Mouse (Mus musculus): ENCODE data around the gene Rbm7. TPM values are rescaled to one million over a fixed set of nuclear protein-coding genes. Genes with fewer than 3 reads are reported as not detected.
A peak's percentile ranks its signal among the peaks of the same experiment; 100 is the strongest.
"Not testable (repeated sequence)": the region's sequence is repeated elsewhere in the genome, so short reads cannot be mapped to it uniquely, and the experiment has no call there.

Gene Rbm7
- total RNA-seq (2021) (10 to 100 TPM; 20.6 to 21.3 TPM), polyA plus RNA-seq (2012; rRNA removed) (10.6 and 21.6 TPM in 2 replicates)
- long read RNA-seq, transcript Rbm7-201 (5 exons, 1,773 nt): major isoform, 17 of 23 reads
- long read RNA-seq, partial matches to known transcripts: 1 of 23 reads
- long read RNA-seq, other reads (novel, unspliced or antisense): 2 of 23 reads

- TF ChIP-seq POLR2A (IDR thresholded peaks at IDR 0.05; ENCODE audit: insufficient read depth, low read depth, low read length) (no peak; the same call in none of the 2 replicates), EP300 (IDR thresholded peaks at IDR 0.05; ENCODE audit: insufficient read depth, low read depth, low read length) (peak; percentile 71), CTCF (IDR thresholded peaks at IDR 0.05) (no peak)
- Histone ChIP-seq H3K9ac (ENCODE audit: low read depth, low read length) (peak within 1 kb of the TSS; percentile 97), H3K4me1 (ENCODE audit: control insufficient read depth, insufficient read depth, low read length) (peaks cover 3% of the 10 kb centered on the region), H3K27ac (peak within 1 kb of the TSS; percentile 94), H3K27me3 (ENCODE audit: control insufficient read depth, insufficient read depth, low read length) (no peaks in the 10 kb centered on the region), H3K79me2 (replicated peaks; ENCODE audit: control insufficient read depth, insufficient read depth, low read length) (no peaks in the 10 kb centered on the region), H3K4me3 (peak within 1 kb of the TSS; percentile 98), H3K36me3 (ENCODE audit: control insufficient read depth, insufficient read depth, low read length) (peaks cover 21% of the 10 kb centered on the region)
- DNase-seq: peak; percentile 96
- WGBS: under 1% methylated on average over 72 of the region's 72 CpGs
- intact Hi-C loops (cut with DNase I): loop anchor here (1.0 kb wide), 1 partner anchor 15 kb away; the partner anchor contains the start of gene Rexo2
Measured at GRCm38 (mm10) chr9:48494817-48495547, at the start of gene Rbm7, which contains the start of gene Gm5617. Gene Rbm7, minus strand, starts transcription at chr9:48495299. Gene Gm5617, plus strand, starts transcription at chr9:48495442.

GRCm38 (mm10) chr9:48538688-48539087 lies 43.6 kb upstream of the Rbm7 start:
- no peak overlapping the region for H3K9ac ChIP-seq (ENCODE audit: low read depth, low read length)
- intact Hi-C loops (cut with DNase I): no loop called here
- 26% methylated on average over 12 of the region's 12 CpGs for WGBS
- no peaks in the 10 kb centered on the region for H3K36me3 ChIP-seq (ENCODE audit: control insufficient read depth, insufficient read depth, low read length)
- H3K79me2 ChIP-seq (replicated peaks; ENCODE audit: control insufficient read depth, insufficient read depth, low read length): no peaks in the 10 kb centered on the region
- H3K27ac ChIP-seq: no peak overlapping the region
- no peak for TF ChIP-seq POLR2A (IDR thresholded peaks at IDR 0.05; ENCODE audit: insufficient read depth, low read depth, low read length)
- no peak for TF ChIP-seq CTCF (IDR thresholded peaks at IDR 0.05)
- no peak for TF ChIP-seq EP300 (IDR thresholded peaks at IDR 0.05; ENCODE audit: insufficient read depth, low read depth, low read length)
- no peak for DNase-seq
- no peaks in the 10 kb centered on the region for H3K4me1 ChIP-seq (ENCODE audit: control insufficient read depth, insufficient read depth, low read length)
- H3K4me3 ChIP-seq: no peak overlapping the region
- no peaks in the 10 kb centered on the region for H3K27me3 ChIP-seq (ENCODE audit: control insufficient read depth, insufficient read depth, low read length)

GRCm38 (mm10) chr9:48538044-48538645 lies 43.0 kb upstream of the Rbm7 start:
- H3K4me3 ChIP-seq: no peak overlapping the region
- H3K36me3 ChIP-seq (ENCODE audit: control insufficient read depth, insufficient read depth, low read length): no peaks in the 10 kb centered on the region
- no peak for DNase-seq
- TF ChIP-seq EP300 (IDR thresholded peaks at IDR 0.05; ENCODE audit: insufficient read depth, low read depth, low read length) (no peak), POLR2A (IDR thresholded peaks at IDR 0.05; ENCODE audit: insufficient read depth, low read depth, low read length) (no peak), CTCF (IDR thresholded peaks at IDR 0.05) (no peak)
- H3K27me3 ChIP-seq (ENCODE audit: control insufficient read depth, insufficient read depth, low read length): no peaks in the 10 kb centered on the region
- intact Hi-C loops (cut with DNase I): no loop called here
- H3K4me1 ChIP-seq (ENCODE audit: control insufficient read depth, insufficient read depth, low read length): no peaks in the 10 kb centered on the region
- no peak overlapping the region for H3K27ac ChIP-seq
- no peaks in the 10 kb centered on the region for H3K79me2 ChIP-seq (replicated peaks; ENCODE audit: control insufficient read depth, insufficient read depth, low read length)
- H3K9ac ChIP-seq (ENCODE audit: low read depth, low read length): no peak overlapping the region
- WGBS: 17% methylated on average over 17 of the region's 17 CpGs

DNA sequence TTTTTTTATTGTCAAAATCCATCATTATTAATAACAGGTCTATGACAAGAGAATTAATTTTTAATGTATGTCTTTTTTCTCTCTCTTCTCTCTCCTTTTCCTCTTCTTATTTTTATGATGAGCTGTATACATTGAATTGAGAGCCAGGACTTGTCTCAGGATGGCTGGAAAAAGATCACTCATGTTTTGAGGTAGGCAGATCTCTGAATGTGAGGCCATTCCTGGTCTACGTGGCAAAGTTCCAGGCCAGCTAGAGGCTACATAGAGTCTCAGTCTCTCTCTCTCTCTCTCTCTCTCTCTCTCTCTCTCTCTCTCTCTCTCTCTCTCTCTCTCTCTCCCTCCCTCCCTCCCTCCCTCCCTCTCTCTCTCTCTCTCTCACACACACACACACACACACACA lies 42.5 kb upstream of the Rbm7 start:
- H3K36me3 ChIP-seq (ENCODE audit: control insufficient read depth, insufficient read depth, low read length); H3K9ac ChIP-seq (ENCODE audit: low read depth, low read length); intact Hi-C loops (cut with DNase I); H3K4me3 ChIP-seq; H3K27ac ChIP-seq; H3K27me3 ChIP-seq (ENCODE audit: control insufficient read depth, insufficient read depth, low read length); H3K79me2 ChIP-seq (replicated peaks; ENCODE audit: control insufficient read depth, insufficient read depth, low read length); H3K4me1 ChIP-seq (ENCODE audit: control insufficient read depth, insufficient read depth, low read length); DNase-seq: not testable (repeated sequence)
- 58% methylated on average over 1 of the region's 1 CpGs for WGBS

GRCm38 (mm10) chr9:48536414-48536813 lies 41.3 kb upstream of the Rbm7 start:
- H3K36me3 ChIP-seq (ENCODE audit: control insufficient read depth, insufficient read depth, low read length): no peaks in the 10 kb centered on the region
- TF ChIP-seq EP300 (IDR thresholded peaks at IDR 0.05; ENCODE audit: insufficient read depth, low read depth, low read length) (no peak), POLR2A (IDR thresholded peaks at IDR 0.05; ENCODE audit: insufficient read depth, low read depth, low read length) (no peak), CTCF (IDR thresholded peaks at IDR 0.05) (no peak)
- intact Hi-C loops (cut with DNase I): no loop called here
- H3K9ac ChIP-seq (ENCODE audit: low read depth, low read length): no peak overlapping the region
- 67% methylated on average over 1 of the region's 1 CpGs for WGBS
- H3K27me3 ChIP-seq (ENCODE audit: control insufficient read depth, insufficient read depth, low read length): no peaks in the 10 kb centered on the region
- DNase-seq: no peak
- H3K79me2 ChIP-seq (replicated peaks; ENCODE audit: control insufficient read depth, insufficient read depth, low read length): no peaks in the 10 kb centered on the region
- H3K4me1 ChIP-seq (ENCODE audit: control insufficient read depth, insufficient read depth, low read length): no peaks in the 10 kb centered on the region
- no peak overlapping the region for H3K4me3 ChIP-seq
- H3K27ac ChIP-seq: no peak overlapping the region

GRCm38 (mm10) chr9:48532730-48533129 lies 37.6 kb upstream of the Rbm7 start:
- Histone ChIP-seq H3K79me2 (replicated peaks; ENCODE audit: control insufficient read depth, insufficient read depth, low read length) (no peaks in the 10 kb centered on the region), H3K4me3 (no peak overlapping the region), H3K4me1 (ENCODE audit: control insufficient read depth, insufficient read depth, low read length) (no peaks in the 10 kb centered on the region), H3K36me3 (ENCODE audit: control insufficient read depth, insufficient read depth, low read length) (no peaks in the 10 kb centered on the region), H3K27me3 (ENCODE audit: control insufficient read depth, insufficient read depth, low read length) (no peaks in the 10 kb centered on the region), H3K9ac (ENCODE audit: low read depth, low read length) (no peak overlapping the region), H3K27ac (no peak overlapping the region)
- intact Hi-C loops (cut with DNase I): no loop called here
- 45% methylated on average over 2 of the region's 2 CpGs for WGBS
- no peak for DNase-seq
- TF ChIP-seq POLR2A (IDR thresholded peaks at IDR 0.05; ENCODE audit: insufficient read depth, low read depth, low read length): no peak
- no peak for TF ChIP-seq CTCF (IDR thresholded peaks at IDR 0.05)
- no peak for TF ChIP-seq EP300 (IDR thresholded peaks at IDR 0.05; ENCODE audit: insufficient read depth, low read depth, low read length)

All from heart, adult 2 months (tissue).